Mouse (Mus musculus) midbrain, embryonic 15.5 days (tissue): ENCODE results near the gene Mapk6. TPM values are rescaled to one million over a fixed set of nuclear protein-coding genes. Genes with fewer than 3 reads are reported as not detected.

ENCODE experiments used
- ATAC-seq: fragments of 200-750 bp; cut with Nextera tagmentation; replicated peaks from 2 replicates; pipeline ENCODE4 v1.8.0; 2017; ENCODE audit warnings: moderate TSS enrichment
- H3K27ac ChIP-seq: fragments of 300-500 bp; sonication (generic); 2 replicates; pipeline ENCODE4 v1.5.1; 2015; ENCODE audit warnings: mild to moderate bottlenecking, inconsistent platforms
- H3K27me3 ChIP-seq: fragments of 300-500 bp; sonication (generic); replicated peaks from 2 replicates; pipeline ENCODE4 v1.6.1; 2015; ENCODE audit warnings: inconsistent platforms
- H3K36me3 ChIP-seq: fragments of 300-500 bp; sonication (generic); replicated peaks from 2 replicates; pipeline ENCODE4 v1.6.1; 2015; ENCODE audit warnings: inconsistent platforms
- H3K4me1 ChIP-seq: fragments of 300-500 bp; sonication (generic); 2 replicates; pipeline ENCODE4 v1.6.1; 2015; ENCODE audit warnings: inconsistent platforms
- H3K4me2 ChIP-seq: fragments of 300-500 bp; sonication (generic); 2 replicates; pipeline ENCODE4 v1.6.1; 2015; ENCODE audit warnings: inconsistent platforms, mild to moderate bottlenecking, moderate library complexity
- H3K4me3 ChIP-seq: fragments of 300-500 bp; sonication (generic); 2 replicates; pipeline ENCODE4 v1.5.1; 2015; ENCODE audit warnings: mild to moderate bottlenecking, inconsistent platforms
- H3K9ac ChIP-seq: fragments of 300-500 bp; sonication (generic); 2 replicates; pipeline ENCODE4 v1.6.1; 2015; ENCODE audit warnings: mild to moderate bottlenecking, inconsistent platforms
- H3K9me3 ChIP-seq: fragments of 300-500 bp; sonication (generic); 2 replicates; pipeline ENCODE4 v1.6.1; 2016; ENCODE audit warnings: inconsistent platforms
- WGBS: fragments of 180-500 bp; shearing (Covaris S2); methylation state at CpG from one replicate; pipeline ENCODE4 v1.1.7; 2015; ENCODE audit warnings: mixed read lengths; 5-methylcytosine and 5-hydroxymethylcytosine counted together
- polyA plus RNA-seq: library from polyadenylated mRNA; unstranded; fragments of >200 nt; fragmentation: Nextera tagmentation; extraction: Ambion mirVana; gene quantifications from 2 replicates; pipeline ENCODE4 v1.2.1, GENCODE M21; 2015

The Mapk6 gene
- polyA plus RNA-seq, 1 experiment from 2014 or later: 169 TPM

- H3K27ac ChIP-seq: no peak overlapping the region
- peaks cover 16% of the 10 kb centered on the region for H3K36me3 ChIP-seq
- no peaks in the 10 kb centered on the region for H3K27me3 ChIP-seq
- no peak overlapping the region for H3K4me2 ChIP-seq
- H3K9me3 ChIP-seq: no peaks in the 10 kb centered on the region
- H3K4me1 ChIP-seq: no peaks in the 10 kb centered on the region
- WGBS: 87% methylated on average over 8 of the region's 8 CpGs
- H3K9ac ChIP-seq: no peak overlapping the region
- ATAC-seq: no peak
- H3K4me3 ChIP-seq: no peak overlapping the region
Measured at GRCm38 (mm10) chr9:75330821-75331220, 79.0 kb downstream of the Mapk6 start.

GRCm38 (mm10) chr9:75328047-75328446, 81.8 kb downstream of the Mapk6 start:
- Histone ChIP-seq H3K9ac (no peak overlapping the region), H3K27me3 (no peaks in the 10 kb centered on the region), H3K4me1 (no peaks in the 10 kb centered on the region), H3K9me3 (no peaks in the 10 kb centered on the region), H3K4me2 (no peak overlapping the region), H3K27ac (no peak overlapping the region), H3K36me3 (peaks cover 10% of the 10 kb centered on the region; the same call in 1 of the 2 replicates), H3K4me3 (no peak overlapping the region)
- ATAC-seq: no peak
- 98% methylated on average over 3 of the region's 3 CpGs for WGBS

GRCm38 (mm10) chr9:75322099-75322885, 87.5 kb downstream of the Mapk6 start:
- H3K36me3 ChIP-seq: no peaks in the 10 kb centered on the region
- no peak overlapping the region for H3K9ac ChIP-seq
- H3K4me1 ChIP-seq: no peaks in the 10 kb centered on the region
- no peaks in the 10 kb centered on the region for H3K9me3 ChIP-seq
- no peak overlapping the region for H3K4me3 ChIP-seq
- no peak overlapping the region for H3K27ac ChIP-seq
- no peak for ATAC-seq
- 86% methylated on average over 13 of the region's 13 CpGs for WGBS
- H3K4me2 ChIP-seq: no peak overlapping the region
- no peaks in the 10 kb centered on the region for H3K27me3 ChIP-seq

GRCm38 (mm10) chr9:75319365-75319764, 90.4 kb downstream of the Mapk6 start:
- H3K27me3 ChIP-seq: no peaks in the 10 kb centered on the region

More at GRCm38 (mm10) chr9:75319365-75319764, 90.4 kb downstream of the Mapk6 start:
- WGBS: 75% methylated on average over 3 of the region's 3 CpGs
- no peak overlapping the region for H3K9ac ChIP-seq
- no peak overlapping the region for H3K4me2 ChIP-seq
- H3K4me1 ChIP-seq: peaks cover 14% of the 10 kb centered on the region
- no peaks in the 10 kb centered on the region for H3K36me3 ChIP-seq
- no peak overlapping the region for H3K4me3 ChIP-seq
- no peaks in the 10 kb centered on the region for H3K9me3 ChIP-seq
- ATAC-seq: no peak
- peak overlapping the region; percentile 46 for H3K27ac ChIP-seq

Other genes with a start within 250 kb of the Mapk6 start
- 0.32 and 0.56 TPM in 2 replicates for gene Myo5c, start 178.0 kb downstream of the Mapk6 start, polyA plus RNA-seq
- gene Gnb5, start 103.7 kb downstream of the Mapk6 start, polyA plus RNA-seq: 65.1 and 69.5 TPM in 2 replicates
- gene Bcl2l10, start 62.2 kb downstream of the Mapk6 start, polyA plus RNA-seq: not detected in 2 replicates
- 45.9 and 46.4 TPM in 2 replicates for gene Leo1, start 31.5 kb upstream of the Mapk6 start, polyA plus RNA-seq
- gene Tmod3, start 149.7 kb upstream of the Mapk6 start, polyA plus RNA-seq: 76.5 and 86.1 TPM in 2 replicates
- gene Tmod2, start 201.3 kb upstream of the Mapk6 start, polyA plus RNA-seq: 280 and 308 TPM in 2 replicates
- 27.8 and 31.9 TPM in 2 replicates for gene Lysmd2, start 215.7 kb upstream of the Mapk6 start, polyA plus RNA-seq